Mouse (Mus musculus) CD4-positive, CD25-positive, alpha-beta regulatory T cell, adult 2 months (primary cell): ENCODE measurements around the gene Cnbd2.
"Not testable (repeated sequence)": the region's sequence is repeated elsewhere in the genome, so short reads cannot be mapped to it uniquely, and the experiment has no call there.

Source experiments
- DNase-seq: peaks from one replicate; pipeline ENCODE4 v3.0.0-alpha.2; 2012; ENCODE audit warnings: low read depth, low spot score

Cnbd2 gene

DNA sequence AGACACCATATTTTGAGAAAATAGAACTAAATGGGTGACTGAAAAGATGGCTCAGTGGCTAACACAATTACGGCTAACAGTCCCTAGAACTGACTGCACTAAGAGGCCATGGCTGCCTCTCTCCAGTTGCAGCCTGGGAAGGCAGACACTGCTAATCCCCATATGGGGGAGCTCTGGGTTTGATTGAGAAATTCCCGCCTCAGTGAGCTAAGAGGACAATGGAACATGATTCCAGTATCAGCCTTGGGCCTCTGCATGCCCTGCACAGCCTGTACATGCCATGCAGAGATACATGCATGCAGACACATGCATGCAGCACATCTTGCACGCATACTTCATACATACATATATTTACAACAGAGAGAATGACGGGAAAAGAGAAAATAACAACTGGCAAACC lies 69.3 kb downstream of the Cnbd2 start:
- DNase-seq = no peak

DNA sequence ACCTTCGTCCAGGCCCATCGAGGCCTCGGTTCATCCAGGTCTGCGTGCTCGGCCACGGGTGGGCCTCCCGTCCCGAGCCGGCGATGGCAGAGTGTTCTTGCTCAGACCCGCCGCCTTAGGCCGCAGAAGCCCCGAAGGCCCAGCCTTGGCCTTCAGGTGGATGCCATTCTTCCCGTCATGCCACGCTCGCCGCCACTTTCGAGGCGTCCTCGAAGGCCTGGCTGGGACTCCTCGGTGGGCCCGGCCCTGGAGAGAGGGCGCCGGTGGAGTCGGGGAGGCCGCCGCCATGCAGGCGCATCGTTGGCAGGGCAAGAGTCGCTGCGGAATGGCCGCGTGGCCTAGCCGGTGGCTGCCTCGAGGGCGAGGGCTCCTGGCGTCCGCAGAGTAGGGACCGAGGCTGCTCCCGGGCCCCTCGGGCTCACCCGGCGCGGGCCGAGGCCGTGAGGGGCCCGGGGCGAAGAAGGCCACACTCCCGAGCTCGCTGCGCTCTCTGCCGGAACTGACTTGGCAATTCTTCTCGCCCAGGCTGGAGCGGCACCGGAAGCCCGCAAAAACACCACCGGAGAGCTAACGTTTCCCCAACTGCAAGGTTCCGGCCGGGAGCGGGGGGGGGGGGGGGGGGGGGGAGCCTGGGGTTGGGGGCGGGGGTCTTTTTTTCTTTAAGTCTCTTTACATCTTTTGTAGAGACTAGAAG lies 80.5 kb downstream of the Cnbd2 start:
- peak; percentile 82 for DNase-seq

GRCm38 (mm10) chr2:156393155-156393828 lies 81.2 kb downstream of the Cnbd2 start:
- peak; percentile 27 for DNase-seq

DNA sequence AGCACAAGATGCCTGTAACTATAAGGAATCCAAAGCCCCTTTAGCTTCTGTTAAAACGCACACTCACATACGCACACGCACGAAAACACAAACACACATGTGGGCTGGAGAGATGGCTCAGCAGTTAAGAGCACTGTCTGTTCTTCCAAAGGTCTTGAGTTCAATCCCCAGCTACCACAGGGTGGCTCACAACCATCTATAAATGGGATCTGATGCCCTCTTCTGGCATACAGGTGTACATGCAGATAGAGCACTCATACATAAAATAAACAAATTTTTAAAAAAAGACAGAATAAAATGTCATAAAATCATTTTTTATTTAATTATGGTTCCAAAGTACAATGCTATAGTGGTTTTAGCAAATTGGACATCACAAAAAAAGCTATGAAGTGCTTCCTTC lies 82.2 kb downstream of the Cnbd2 start:
- DNase-seq = peak; percentile 46

DNA sequence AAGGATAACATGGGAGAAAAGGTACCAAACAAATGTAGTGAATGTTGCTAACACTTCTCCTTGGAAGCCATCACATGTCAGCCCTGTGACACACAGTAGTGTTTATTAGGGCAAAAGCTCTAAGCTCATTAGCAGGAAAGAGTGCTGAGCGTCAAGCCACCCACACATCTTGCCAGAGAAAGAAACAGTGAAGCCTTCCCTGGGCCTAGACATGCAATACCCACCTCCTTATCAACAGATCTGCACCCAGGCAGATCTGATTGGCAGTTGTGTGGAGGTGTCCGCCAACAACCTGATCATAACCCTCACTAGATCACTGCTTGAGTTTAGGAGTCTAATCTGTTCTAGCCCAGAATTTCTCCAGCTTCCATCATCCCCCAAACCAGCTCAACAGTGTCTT lies 84.0 kb downstream of the Cnbd2 start:
- no peak for DNase-seq

- DNase-seq = no peak
Observed at GRCm38 (mm10) chr2:156397988-156398387, 85.9 kb downstream of the Cnbd2 start.

DNA sequence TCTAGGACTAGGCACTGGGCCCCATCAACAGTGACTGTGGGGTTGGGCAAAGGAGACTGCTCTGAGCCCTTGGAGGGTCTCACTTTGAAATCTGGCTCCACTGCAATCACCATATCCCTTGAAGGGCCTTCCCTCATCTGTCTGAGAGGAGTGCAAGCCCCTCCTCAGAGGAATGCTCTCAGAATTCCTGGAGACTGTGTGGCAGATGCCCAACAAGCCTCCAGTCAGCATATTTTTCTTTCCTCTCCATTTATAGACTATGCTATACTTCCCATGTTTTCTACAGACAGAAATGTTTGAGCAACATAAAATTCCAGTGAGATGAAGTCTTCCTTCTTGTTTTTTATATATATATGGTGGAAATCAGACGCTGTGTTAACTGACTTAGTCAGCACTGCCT lies 87.4 kb downstream of the Cnbd2 start:
- DNase-seq = no peak

DNA sequence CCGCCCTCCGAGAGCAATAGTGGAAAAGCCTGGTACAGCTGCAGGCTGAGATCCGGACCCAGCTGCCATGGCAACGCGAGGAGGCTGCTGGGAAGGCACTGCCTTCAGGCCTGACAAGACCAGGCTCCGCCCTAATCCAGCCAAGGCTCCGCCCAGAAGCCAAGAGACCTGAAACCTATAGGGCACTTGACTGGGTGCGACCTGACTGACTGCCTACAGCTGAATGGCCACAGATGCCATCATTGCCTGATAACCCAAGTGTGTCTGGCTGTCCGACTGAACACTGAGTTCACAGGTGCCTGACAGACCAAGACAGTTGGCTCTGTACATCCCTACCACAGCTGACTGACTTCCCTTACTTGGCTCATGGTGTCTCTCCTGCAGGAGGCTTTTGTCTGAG lies 89.2 kb downstream of the Cnbd2 start:
- peak; percentile 59 for DNase-seq

GRCm38 (mm10) chr2:156402036-156402435 lies 89.9 kb downstream of the Cnbd2 start:
- no peak for DNase-seq

DNA sequence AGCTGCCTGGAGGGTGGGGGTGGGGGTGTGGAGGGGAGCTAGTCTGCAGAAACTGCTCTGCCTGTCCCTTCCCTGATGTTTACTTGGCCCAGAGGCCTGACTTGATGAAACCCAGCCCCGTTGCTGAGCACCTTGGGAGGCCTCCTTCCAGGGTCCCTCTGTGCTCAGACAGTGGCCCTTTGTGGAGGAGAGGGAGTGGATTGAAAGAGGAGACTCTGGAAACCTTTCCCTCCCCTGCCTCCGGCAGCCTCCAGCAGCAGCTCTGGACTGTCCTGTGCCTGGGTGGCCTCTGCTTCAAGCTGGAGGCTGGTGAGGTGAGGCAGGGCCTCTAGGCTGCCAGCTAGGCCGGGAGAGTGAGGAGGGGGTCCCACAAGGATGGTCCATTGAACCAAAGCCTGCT lies 94.9 kb downstream of the Cnbd2 start:
- DNase-seq = no peak

GRCm38 (mm10) chr2:156408168-156408567 lies 96.1 kb downstream of the Cnbd2 start:
- no peak for DNase-seq

DNA sequence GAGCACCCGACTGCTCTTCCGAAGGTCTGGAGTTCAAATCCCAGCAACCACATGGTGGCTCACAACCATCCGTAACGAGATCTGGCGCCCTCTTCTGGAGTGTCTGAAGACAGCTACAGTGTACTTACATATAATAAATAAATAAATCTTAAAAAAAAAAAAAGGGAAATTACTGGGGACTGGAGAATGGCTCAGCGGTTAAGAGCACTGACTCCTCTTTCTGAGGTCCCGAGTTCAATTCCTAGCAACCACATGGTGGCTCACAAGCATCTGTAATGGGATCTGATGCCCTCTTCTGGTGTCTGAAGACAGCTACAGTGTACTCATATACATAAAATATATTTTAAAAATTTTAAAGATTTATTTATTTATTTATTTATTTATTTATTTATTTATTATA lies 99.2 kb downstream of the Cnbd2 start:
- DNase-seq = not testable (repeated sequence)

GRCm38 (mm10) chr2:156414996-156415395 lies 102.9 kb downstream of the Cnbd2 start:
- DNase-seq = no peak

- no peak for DNase-seq
Observed at GRCm38 (mm10) chr2:156415674-156416073, 103.6 kb downstream of the Cnbd2 start.

DNA sequence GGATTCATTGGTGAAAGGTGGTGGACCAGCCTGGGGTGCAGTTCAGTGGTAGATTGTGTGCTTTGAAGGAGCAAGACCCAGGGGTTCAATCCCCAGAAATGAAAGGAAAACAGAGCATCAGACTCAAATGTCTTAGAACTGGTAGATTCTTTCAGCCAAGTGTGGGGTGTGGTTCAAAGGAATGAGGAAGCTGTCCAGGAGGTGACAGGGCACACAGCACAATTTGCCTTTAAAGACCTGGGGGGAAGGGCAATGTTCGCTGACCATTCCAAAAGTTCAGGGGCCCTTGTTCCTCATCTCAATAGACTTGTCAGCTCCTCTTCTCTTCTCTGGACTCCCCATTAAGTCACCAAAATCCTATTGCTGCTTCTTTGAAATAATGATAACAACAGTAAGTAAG lies 105.1 kb downstream of the Cnbd2 start:
- no peak for DNase-seq

- DNase-seq = no peak
Observed at GRCm38 (mm10) chr2:156418467-156418866, 106.4 kb downstream of the Cnbd2 start.

- no peak for DNase-seq
Observed at GRCm38 (mm10) chr2:156420327-156420693, 108.2 kb downstream of the Cnbd2 start.

DNA sequence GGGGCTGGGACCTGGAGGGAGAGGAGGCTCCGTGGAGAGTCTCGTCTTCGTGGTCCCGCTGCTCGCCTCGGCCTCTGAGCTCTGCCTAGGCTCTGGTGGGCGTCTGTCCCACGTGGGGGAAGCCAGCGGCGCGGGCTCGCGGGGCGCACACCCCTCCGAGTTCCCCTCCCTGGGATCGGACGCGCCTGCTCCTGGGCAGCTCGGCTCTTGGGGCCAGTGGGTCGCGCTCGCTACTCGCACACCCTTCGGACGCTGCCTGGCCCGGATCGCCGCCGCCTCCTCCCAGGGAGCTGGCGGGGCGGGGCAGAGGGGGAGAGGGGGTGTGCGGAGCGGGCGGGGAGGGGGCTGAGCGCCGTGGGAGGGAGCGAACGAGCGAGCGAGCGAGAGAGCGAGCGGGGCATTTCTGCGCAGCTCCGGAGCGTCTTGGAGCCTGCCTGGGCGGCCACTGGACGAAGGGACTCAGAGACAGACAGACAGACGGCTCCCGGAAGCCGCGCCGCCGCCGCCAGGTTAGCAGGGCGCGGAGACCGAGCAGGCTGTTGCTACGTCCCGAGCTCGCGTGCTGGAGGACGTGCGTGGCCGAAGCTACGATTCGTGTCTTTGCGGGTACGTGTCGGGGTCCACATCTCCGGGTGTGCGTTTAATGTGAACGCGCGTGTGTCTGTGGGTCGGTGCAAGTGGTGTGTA lies 108.7 kb downstream of the Cnbd2 start, which contains the start of gene Epb41l1:
TSS of gene Epb41l1 (plus strand) at position 216 of the 687 bp plus-strand sequence.
- DNase-seq = peak; percentile 62

GRCm38 (mm10) chr2:156421381-156422110 lies 109.4 kb downstream of the Cnbd2 start:
- peak; percentile 49 for DNase-seq

- DNase-seq = no peak
Observed at GRCm38 (mm10) chr2:156422631-156423030, 110.5 kb downstream of the Cnbd2 start.

DNA sequence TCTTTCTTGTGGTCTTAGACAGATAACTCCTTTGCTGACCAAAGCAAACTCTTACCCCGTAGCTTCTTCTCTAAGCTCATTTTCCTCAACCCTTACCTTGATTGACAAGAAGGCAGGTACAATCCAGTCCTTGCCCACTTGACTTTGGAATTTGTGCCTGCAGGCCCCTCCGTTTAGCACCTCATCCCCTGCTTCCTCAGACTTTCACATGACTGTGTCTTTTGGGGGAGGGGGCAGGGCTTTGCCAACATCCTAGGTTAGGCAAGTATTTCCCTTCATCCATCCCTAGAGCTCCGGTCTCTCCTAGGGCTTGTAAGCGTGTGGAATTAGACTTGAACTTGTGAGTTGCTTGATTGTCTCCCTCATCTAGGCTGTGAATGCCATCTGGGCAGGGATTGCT lies 111.6 kb downstream of the Cnbd2 start:
- DNase-seq = no peak
